Mouse (Mus musculus) kidney, embryonic 15.5 days (tissue): ENCODE data around the gene Emx1. TPM values are rescaled to one million over a fixed set of nuclear protein-coding genes. Genes with fewer than 3 reads are reported as not detected.

Experiments
- ATAC-seq: fragments of 200-750 bp; cut with Nextera tagmentation; replicated peaks from 2 replicates; pipeline ENCODE4 v1.8.0; 2017; ENCODE audit warnings: moderate TSS enrichment; ENCODE audit not compliant: low FRiP score
- H3K27ac ChIP-seq: fragments of 300-500 bp; sonication (generic); 2 replicates; pipeline ENCODE4 v1.5.1; 2015; ENCODE audit warnings: mild to moderate bottlenecking, inconsistent platforms
- H3K27me3 ChIP-seq: fragments of 300-500 bp; sonication (generic); 2 replicates; pipeline ENCODE4 v1.6.1; 2015; ENCODE audit warnings: inconsistent platforms
- H3K36me3 ChIP-seq: fragments of 300-500 bp; sonication (generic); 2 replicates; pipeline ENCODE4 v1.6.1; 2015; ENCODE audit warnings: inconsistent platforms
- H3K4me1 ChIP-seq: fragments of 300-500 bp; sonication (generic); 2 replicates; pipeline ENCODE4 v1.6.1; 2015; ENCODE audit warnings: inconsistent platforms
- H3K4me2 ChIP-seq: fragments of 300-500 bp; sonication (generic); 2 replicates; pipeline ENCODE4 v1.6.1; 2015; ENCODE audit warnings: moderate library complexity, mild to moderate bottlenecking, inconsistent platforms
- H3K4me3 ChIP-seq: fragments of 300-500 bp; sonication (generic); replicated peaks from 2 replicates; pipeline ENCODE4 v1.5.1; 2015; ENCODE audit warnings: mild to moderate bottlenecking, inconsistent platforms
- H3K9ac ChIP-seq: fragments of 300-500 bp; sonication (generic); 2 replicates; pipeline ENCODE4 v1.6.1; 2015; ENCODE audit warnings: mild to moderate bottlenecking, inconsistent platforms
- H3K9me3 ChIP-seq: fragments of 300-500 bp; sonication (generic); replicated peaks from 2 replicates; pipeline ENCODE4 v1.6.1; 2016; ENCODE audit warnings: inconsistent platforms
- WGBS: fragments of 180-500 bp; shearing (Covaris S2); methylation state at CpG from one replicate; pipeline ENCODE4 v1.1.7; 2015; ENCODE audit warnings: mixed read lengths; 5-methylcytosine and 5-hydroxymethylcytosine counted together
- polyA plus RNA-seq: library from polyadenylated mRNA; unstranded; fragments of >200 nt; fragmentation: Nextera tagmentation; extraction: Ambion mirVana; gene quantifications from 2 replicates; pipeline ENCODE4 v1.2.1, GENCODE M21; 2015

The Emx1 gene
- polyA plus RNA-seq, 1 experiment from 2014 or later: 12.9 TPM

DNA sequence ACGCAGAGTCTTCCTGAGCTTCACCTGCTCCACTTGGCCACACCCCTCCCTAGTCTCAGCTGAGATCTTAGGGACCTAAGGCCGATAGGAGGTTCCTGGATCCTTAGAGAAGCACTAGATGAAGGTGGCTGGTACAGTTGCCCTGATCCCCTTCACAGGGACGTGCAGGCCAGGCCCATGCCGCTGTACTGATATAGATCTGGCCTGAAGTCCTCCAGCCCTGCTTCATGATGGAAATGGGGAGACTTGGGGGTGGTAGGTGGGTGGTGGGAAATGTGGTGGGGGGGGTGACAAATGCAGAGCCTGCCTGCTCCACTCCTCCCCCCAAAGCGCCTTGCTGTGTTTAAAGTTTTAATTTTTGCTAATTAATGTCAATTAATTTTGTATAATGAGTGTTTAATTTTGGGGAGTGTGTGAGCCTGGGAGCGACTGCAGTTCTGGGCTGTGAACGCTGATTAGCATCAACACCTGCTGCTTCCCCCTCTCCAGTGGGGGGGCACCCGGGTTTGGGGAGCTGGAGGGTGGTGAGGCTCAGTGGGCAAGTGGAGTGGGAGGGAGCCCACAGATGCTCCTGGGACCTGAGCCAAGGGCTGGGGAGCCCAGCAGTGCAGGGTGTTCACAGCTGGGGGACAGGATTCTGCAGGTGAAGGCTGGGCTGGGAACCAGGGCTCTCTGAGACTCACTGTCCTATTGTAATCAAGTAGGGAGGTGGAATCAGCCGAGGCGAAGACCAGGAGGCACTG is 50.5 kb downstream of the Emx1 start:
- H3K4me2 ChIP-seq: no peak overlapping the region
- H3K27me3 ChIP-seq: no peaks in the 10 kb centered on the region
- WGBS: 64% methylated on average over 10 of the region's 10 CpGs

GRCm38 (mm10) chr6:85239044-85239489 is 51.8 kb downstream of the Emx1 start:
- 11% methylated on average over 4 of the region's 4 CpGs for WGBS
- H3K9me3 ChIP-seq: no peaks in the 10 kb centered on the region
- H3K9ac ChIP-seq: no peak overlapping the region
- H3K27ac ChIP-seq: no peak overlapping the region
- ATAC-seq: peak; percentile 61
- H3K4me3 ChIP-seq: no peak overlapping the region
- no peaks in the 10 kb centered on the region for H3K36me3 ChIP-seq
- peaks cover 12% of the 10 kb centered on the region for H3K4me1 ChIP-seq
- no peaks in the 10 kb centered on the region for H3K27me3 ChIP-seq
- H3K4me2 ChIP-seq: peak overlapping the region; percentile 43

More for the DNA sequence above, 50.5 kb downstream of the Emx1 start:
- Histone ChIP-seq H3K36me3 (no peaks in the 10 kb centered on the region), H3K9me3 (no peaks in the 10 kb centered on the region), H3K9ac (no peak overlapping the region), H3K4me1 (peaks cover 19% of the 10 kb centered on the region), H3K4me3 (no peak overlapping the region), H3K27ac (no peak overlapping the region)
- ATAC-seq: no peak

DNA sequence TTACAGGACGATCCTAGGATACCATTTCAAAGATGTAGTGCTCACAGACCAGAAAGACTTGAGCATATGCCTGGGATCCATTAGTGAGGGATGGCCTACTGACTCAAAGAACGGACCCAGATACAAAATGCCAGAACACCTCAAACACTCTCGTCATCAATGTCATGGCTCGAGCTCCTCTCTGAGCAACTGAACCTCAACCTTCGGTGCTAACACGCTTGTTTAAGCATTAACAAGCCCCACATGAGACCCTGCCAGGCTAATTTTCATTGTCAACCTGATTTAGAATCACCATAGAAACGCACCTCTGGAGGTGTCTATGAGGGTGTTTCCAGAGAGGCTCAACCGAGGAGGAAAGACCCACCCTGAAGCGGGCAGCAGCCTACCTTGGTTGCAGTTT is 62.6 kb downstream of the Emx1 start:
- H3K27ac ChIP-seq: no peak overlapping the region
- no peak overlapping the region for H3K4me2 ChIP-seq
- no peaks in the 10 kb centered on the region for H3K36me3 ChIP-seq
- no peaks in the 10 kb centered on the region for H3K9me3 ChIP-seq
- peaks cover 26% of the 10 kb centered on the region for H3K4me1 ChIP-seq
- no peaks in the 10 kb centered on the region for H3K27me3 ChIP-seq
- H3K4me3 ChIP-seq: no peak overlapping the region
- no peak for ATAC-seq
- WGBS: 80% methylated on average over 9 of the region's 9 CpGs
- no peak overlapping the region for H3K9ac ChIP-seq

DNA sequence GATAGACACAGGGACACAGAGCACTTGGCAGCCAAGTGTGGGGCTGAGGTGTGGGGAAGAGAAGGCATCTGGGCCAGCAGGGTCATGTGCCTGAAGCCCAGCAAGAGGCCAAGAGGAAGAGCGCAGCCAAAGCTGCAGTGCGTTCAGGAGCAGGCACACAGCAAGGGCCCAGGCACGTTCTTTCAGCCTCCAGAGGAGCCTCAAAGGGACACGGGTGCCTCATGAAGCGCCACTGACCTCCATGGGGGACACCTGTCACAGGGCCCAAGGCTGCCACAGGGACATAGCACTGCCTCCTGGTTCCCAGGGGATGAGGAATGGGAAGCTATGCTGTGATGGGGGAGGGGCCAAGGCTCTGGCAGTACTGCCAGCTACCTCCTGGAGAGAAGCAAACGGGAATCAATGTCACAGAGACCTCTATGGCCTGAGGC is 63.6 kb downstream of the Emx1 start:
- Histone ChIP-seq H3K4me1 (peaks cover 26% of the 10 kb centered on the region), H3K36me3 (no peaks in the 10 kb centered on the region), H3K9me3 (no peaks in the 10 kb centered on the region), H3K4me2 (no peak overlapping the region), H3K27me3 (no peaks in the 10 kb centered on the region), H3K9ac (no peak overlapping the region), H3K4me3 (no peak overlapping the region), H3K27ac (no peak overlapping the region)
- no peak for ATAC-seq
- WGBS: 52% methylated on average over 6 of the region's 6 CpGs

DNA sequence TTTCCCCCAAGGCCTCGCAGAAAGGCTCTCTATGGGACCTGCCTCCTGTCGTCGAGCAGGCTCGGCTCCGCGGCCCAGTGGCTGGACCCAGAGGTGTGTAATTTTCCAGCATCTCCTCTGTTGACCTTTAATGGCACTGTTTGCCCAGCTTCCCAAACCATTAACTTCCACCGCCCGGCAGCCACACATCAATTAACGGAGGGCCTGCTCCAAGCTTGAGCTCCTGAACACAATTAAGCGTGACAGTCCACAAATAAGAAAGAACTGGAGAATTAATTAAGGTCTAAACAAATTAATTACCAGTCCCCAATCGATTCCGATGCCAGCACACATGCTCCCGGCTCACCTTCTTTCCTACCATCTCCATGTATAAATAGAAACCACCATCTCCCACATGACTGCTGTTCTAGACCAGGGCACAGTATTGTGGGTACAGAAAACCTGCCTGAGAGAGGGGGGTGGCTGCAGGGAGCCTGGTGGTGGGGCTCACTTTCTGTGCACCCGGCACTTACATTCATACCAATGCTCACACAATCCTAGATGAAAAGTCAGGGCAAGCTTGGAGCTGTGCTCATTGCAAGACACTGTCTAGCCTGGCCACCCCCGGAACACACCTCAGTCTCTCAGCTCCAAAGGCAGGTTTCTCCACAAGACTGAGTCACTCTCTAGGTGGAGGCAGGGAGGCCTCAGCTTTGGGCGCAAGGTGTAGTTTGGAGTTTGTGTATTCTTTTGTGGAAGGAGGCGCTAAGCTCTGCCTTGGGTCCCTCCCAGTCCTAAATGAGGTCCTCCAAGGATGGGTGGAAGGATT is 65.2 kb downstream of the Emx1 start:
- no peak overlapping the region for H3K9ac ChIP-seq
- H3K4me2 ChIP-seq: no peak overlapping the region
- H3K27me3 ChIP-seq: no peaks in the 10 kb centered on the region
- 56% methylated on average over 17 of the region's 17 CpGs for WGBS
- H3K36me3 ChIP-seq: no peaks in the 10 kb centered on the region
- no peaks in the 10 kb centered on the region for H3K9me3 ChIP-seq
- peaks cover 26% of the 10 kb centered on the region for H3K4me1 ChIP-seq
- no peak overlapping the region for H3K4me3 ChIP-seq
- H3K27ac ChIP-seq: peak overlapping the region; percentile 86
- ATAC-seq: peak; percentile 16; the same call in 1 of the 2 replicates

- no peak overlapping the region for H3K9ac ChIP-seq
- peaks cover 26% of the 10 kb centered on the region for H3K4me1 ChIP-seq
- no peaks in the 10 kb centered on the region for H3K36me3 ChIP-seq
- H3K27ac ChIP-seq: peak overlapping the region; percentile 86
- no peaks in the 10 kb centered on the region for H3K9me3 ChIP-seq
- no peak overlapping the region for H3K4me2 ChIP-seq
- ATAC-seq: no peak
- 71% methylated on average over 3 of the region's 3 CpGs for WGBS
- no peak overlapping the region for H3K4me3 ChIP-seq
- no peaks in the 10 kb centered on the region for H3K27me3 ChIP-seq
These were observed 66.0 kb downstream of the Emx1 start for GRCm38 (mm10) chr6:85253275-85253674.

Other genes with a start within 250 kb of the Emx1 start
- gene Exoc6b, start 117.9 kb upstream of the Emx1 start, polyA plus RNA-seq: 27.7 and 28.4 TPM in 2 replicates
- gene Spr, start 49.7 kb upstream of the Emx1 start, polyA plus RNA-seq: 64.0 and 66.6 TPM in 2 replicates
- gene Sfxn5, start 146.0 kb downstream of the Emx1 start, polyA plus RNA-seq: 12.4 and 12.9 TPM in 2 replicates
- 12.1 and 13.8 TPM in 2 replicates for gene Rab11fip5, start 187.2 kb downstream of the Emx1 start, polyA plus RNA-seq
- gene Noto, start 236.4 kb downstream of the Emx1 start, polyA plus RNA-seq: not detected in 2 replicates
- 69.3 and 75.1 TPM in 2 replicates for gene Smyd5, start 244.6 kb downstream of the Emx1 start, polyA plus RNA-seq